Mouse (Mus musculus) liver, adult 2 months (tissue): ENCODE measurements around the gene Gm49398. TPM values are rescaled to one million over a fixed set of nuclear protein-coding genes. Genes with fewer than 3 reads are reported as not detected.
A peak's percentile ranks its signal among the peaks of the same experiment; 100 is the strongest.

Experiments
- DNase-seq: peaks from one replicate; pipeline ENCODE4 v3.0.0-alpha.2; 2011; ENCODE audit warnings: low read depth, low spot score; ENCODE audit errors: extremely low read depth
- H3K27ac ChIP-seq: fragments of 200-500 bp; replicated peaks from 2 replicates; pipeline ENCODE4 v1.5.1; 2012; ENCODE audit warnings: low read depth, mild to moderate bottlenecking, control low read depth, inconsistent platforms, low read length; ENCODE audit not compliant: insufficient read depth
- H3K27me3 ChIP-seq: fragments of 200-500 bp; 2 replicates; pipeline ENCODE4 v1.6.1; 2012; ENCODE audit warnings: mild to moderate bottlenecking, moderate library complexity, low read length, inconsistent platforms; ENCODE audit not compliant: control insufficient read depth, insufficient read depth
- H3K36me3 ChIP-seq: fragments of 200-500 bp; 2 replicates; pipeline ENCODE4 v1.6.1; 2012; ENCODE audit warnings: low read length, inconsistent platforms; ENCODE audit not compliant: control insufficient read depth, insufficient read depth
- H3K4me1 ChIP-seq: fragments of 200-500 bp; 2 replicates; pipeline ENCODE4 v1.6.1; 2011; ENCODE audit warnings: low read length; ENCODE audit not compliant: control insufficient read depth, insufficient read depth
- H3K4me3 ChIP-seq: fragments of 200-500 bp; 2 replicates; pipeline ENCODE4 v1.5.1; 2011; ENCODE audit warnings: low read depth, mild to moderate bottlenecking, control low read depth, low read length, moderate library complexity; ENCODE audit not compliant: insufficient read depth
- H3K79me2 ChIP-seq: fragments of 200-500 bp; 2 replicates; pipeline ENCODE4 v1.6.1; 2012; ENCODE audit warnings: inconsistent platforms, mild to moderate bottlenecking, low read length, moderate library complexity; ENCODE audit not compliant: control insufficient read depth, insufficient read depth
- H3K9ac ChIP-seq: fragments of 200-500 bp; 2 replicates; pipeline ENCODE4 v1.6.1; 2012; ENCODE audit warnings: low read depth, mild to moderate bottlenecking, control low read depth, inconsistent platforms, low read length
- CTCF ChIP-seq: fragments of 200-500 bp; IDR thresholded peaks from 2 replicates; pipeline ENCODE4 v1.5.1; 2011; ENCODE audit warnings: low read depth, low read length, control low read depth
- POLR2A ChIP-seq: fragments of 200-500 bp; IDR thresholded peaks from 2 replicates; pipeline ENCODE4 v1.6.1; 2011; ENCODE audit warnings: low read length, control low read depth; ENCODE audit not compliant: insufficient read depth; ENCODE audit errors: extremely low read depth
- WGBS: fragments of 180-500 bp; shearing (Covaris S2); methylation state at CpG from one replicate; pipeline ENCODE4 v1.1.7; 2018; 5-methylcytosine and 5-hydroxymethylcytosine counted together
- polyA plus RNA-seq: library from polyadenylated mRNA; depleted of rRNA; stranded (reverse); fragments of >200 nt; gene quantifications from 2 replicates; pipeline ENCODE4 v1.2.3, GENCODE M21; 2012; rRNA removed
- total RNA-seq: library from RNA; depleted of rRNA; stranded (reverse); fragments of >200 nt; gene quantifications from 2 replicates; pipeline ENCODE4 v1.2.3, GENCODE M21; 2014; rRNA removed

Gm49398 gene
- not detected in 2 replicates for total RNA-seq
- not detected in 2 replicates for polyA plus RNA-seq

DNA sequence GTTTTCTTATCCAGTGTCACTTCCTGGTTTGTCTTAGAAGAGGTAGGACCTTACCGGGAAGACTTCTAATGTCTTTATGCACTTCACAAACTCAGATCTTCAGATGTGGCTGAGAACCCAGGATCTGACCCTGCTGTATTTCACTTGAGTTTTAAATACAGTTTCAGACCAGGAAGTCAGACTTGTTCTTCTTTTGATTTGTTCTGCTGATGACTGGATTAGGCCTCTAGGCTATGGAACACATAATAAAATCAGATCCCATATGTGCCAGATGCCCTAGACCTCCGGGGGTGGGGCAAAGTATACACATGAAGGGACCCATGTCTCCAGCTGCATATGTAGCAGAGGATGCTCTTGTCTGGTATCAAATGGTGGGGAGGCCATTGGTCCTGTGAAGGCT, at the start of gene Gm49398:
Gene Gm49398 (minus strand): TSS at position 101 of the 400 bp plus-strand sequence.
- no peak for DNase-seq
- no peaks in the 10 kb centered on the region for H3K27me3 ChIP-seq
- H3K36me3 ChIP-seq: no peaks in the 10 kb centered on the region
- H3K27ac ChIP-seq: no peak within 1 kb of the TSS
- no peaks in the 10 kb centered on the region for H3K79me2 ChIP-seq
- H3K4me3 ChIP-seq: no peak within 1 kb of the TSS
- no peak within 1 kb of the TSS for H3K9ac ChIP-seq
- WGBS: 81% methylated on average over 2 of the region's 2 CpGs
- H3K4me1 ChIP-seq: no peaks in the 10 kb centered on the region
- TF ChIP-seq POLR2A: no peak
- no peak for TF ChIP-seq CTCF

DNA sequence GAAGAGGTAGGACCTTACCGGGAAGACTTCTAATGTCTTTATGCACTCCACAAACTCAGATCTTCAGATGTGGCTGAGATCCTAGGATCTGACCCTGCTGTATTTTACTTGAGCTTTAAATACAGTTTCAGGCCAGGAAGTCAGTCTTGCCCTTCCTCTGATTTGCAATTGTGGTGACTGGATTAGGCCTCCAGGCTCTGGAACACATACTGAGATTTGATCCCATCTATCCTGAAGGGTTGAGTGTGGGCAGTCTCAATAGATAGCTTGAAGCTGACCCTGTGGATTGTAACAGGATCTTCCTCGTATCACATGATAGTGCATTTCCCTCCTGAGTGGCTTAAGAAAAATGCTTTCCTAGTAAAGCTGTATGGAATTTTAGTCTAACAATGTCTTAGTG, 33.4 kb downstream of the Gm49398 start, which contains the start of gene Cts8:
Gene Cts8 (minus strand): TSS at position 101 of the 400 bp plus-strand sequence.
- no peaks in the 10 kb centered on the region for H3K36me3 ChIP-seq
- H3K4me1 ChIP-seq: no peaks in the 10 kb centered on the region
- H3K79me2 ChIP-seq: no peaks in the 10 kb centered on the region
- no peak within 1 kb of the TSS for H3K4me3 ChIP-seq
- no peak within 1 kb of the TSS for H3K27ac ChIP-seq
- no peaks in the 10 kb centered on the region for H3K27me3 ChIP-seq
- H3K9ac ChIP-seq: no peak within 1 kb of the TSS
- WGBS: 85% methylated on average over 2 of the region's 2 CpGs
- no peak for DNase-seq
- TF ChIP-seq POLR2A: no peak
- no peak for TF ChIP-seq CTCF

DNA sequence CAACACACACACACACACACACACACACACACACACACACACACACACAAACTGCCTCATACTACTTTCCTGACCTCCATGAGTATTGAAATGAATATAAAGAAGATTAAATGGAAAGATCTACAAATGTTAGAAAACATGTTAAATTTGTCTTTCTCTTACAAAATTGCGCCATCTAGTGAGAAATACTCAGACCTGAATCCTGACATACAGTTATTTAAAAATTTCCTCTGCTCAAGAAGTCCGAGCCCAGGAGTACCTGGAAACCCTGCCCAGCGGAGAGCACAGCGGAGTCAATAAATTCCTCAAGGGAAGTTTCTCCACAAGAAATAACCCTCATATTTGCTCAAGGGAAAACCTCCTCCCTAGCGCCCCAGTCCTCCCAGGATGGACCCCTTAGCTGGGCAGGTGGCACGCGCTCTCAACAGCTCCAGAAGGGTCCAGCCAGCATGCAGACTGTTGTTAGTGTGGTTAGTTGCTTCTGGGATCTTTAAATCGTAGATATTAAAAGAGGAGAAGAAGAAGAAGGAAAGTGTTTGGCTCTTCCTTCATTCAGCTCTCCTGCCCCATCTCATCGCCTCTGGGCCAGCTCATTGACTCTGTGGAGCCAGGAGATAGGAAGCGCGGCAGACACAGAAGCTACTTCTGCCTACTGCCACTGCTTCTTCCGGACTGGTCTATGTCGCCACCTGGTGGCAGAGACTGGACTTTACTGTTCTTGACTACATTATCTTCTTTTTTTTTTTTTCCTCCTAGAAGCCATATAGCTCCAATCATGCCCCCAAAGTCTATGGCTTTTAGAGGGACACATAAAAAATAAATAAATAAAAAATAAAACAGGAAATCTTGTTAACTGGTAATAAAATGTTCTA, 47.3 kb downstream of the Gm49398 start:
- WGBS: 48% methylated on average over 13 of the region's 13 CpGs
- Histone ChIP-seq H3K79me2 (no peaks in the 10 kb centered on the region), H3K27ac (no peak overlapping the region), H3K27me3 (no peaks in the 10 kb centered on the region), H3K36me3 (no peaks in the 10 kb centered on the region), H3K9ac (no peak overlapping the region), H3K4me1 (no peaks in the 10 kb centered on the region), H3K4me3 (no peak overlapping the region)
- TF ChIP-seq CTCF (peak; percentile 76), POLR2A (no peak)
- peak; percentile 40 for DNase-seq

DNA sequence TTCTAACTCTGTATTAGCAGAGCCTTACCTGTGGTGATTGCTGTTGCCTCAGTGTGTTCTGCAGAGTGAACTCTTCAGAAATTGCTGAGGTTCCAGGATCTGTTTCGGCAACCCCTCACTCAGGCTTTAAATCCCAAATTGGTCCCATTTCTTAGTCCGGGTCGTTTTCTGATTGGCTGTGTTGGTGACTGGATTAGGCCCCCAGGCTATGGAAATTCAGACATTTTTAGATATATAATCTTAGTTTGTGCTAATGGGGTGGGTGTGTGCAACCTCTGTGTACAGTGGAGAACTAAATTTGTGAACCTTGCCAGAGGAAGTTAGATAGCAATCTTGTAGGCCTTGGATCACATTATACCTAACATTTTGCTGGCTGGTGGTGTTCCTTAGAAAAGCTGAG, 85.3 kb downstream of the Gm49398 start, which contains the start of gene Cts6:
Gene Cts6 (minus strand): TSS at position 101 of the 400 bp plus-strand sequence.
- TF ChIP-seq CTCF (no peak), POLR2A (no peak)
- 75% methylated on average over 3 of the region's 3 CpGs for WGBS

More for the DNA sequence above, 85.3 kb downstream of the Gm49398 start, which contains the start of gene Cts6:
- no peaks in the 10 kb centered on the region for H3K36me3 ChIP-seq
- H3K27me3 ChIP-seq: no peaks in the 10 kb centered on the region
- H3K27ac ChIP-seq: no peak within 1 kb of the TSS
- DNase-seq: no peak
- no peak within 1 kb of the TSS for H3K4me3 ChIP-seq
- no peak within 1 kb of the TSS for H3K9ac ChIP-seq
- H3K4me1 ChIP-seq: no peaks in the 10 kb centered on the region
- no peaks in the 10 kb centered on the region for H3K79me2 ChIP-seq

Other genes starting within 250 kb of the Gm49398 start
- not detected in 2 replicates for gene Ctsq, start 248.2 kb downstream of the Gm49398 start, total RNA-seq
- gene Ctsq, start 248.2 kb downstream of the Gm49398 start, polyA plus RNA-seq: not detected in 2 replicates
- gene Ctsr, start 124.6 kb downstream of the Gm49398 start, total RNA-seq: not detected in 2 replicates
- gene Ctsr, start 124.6 kb downstream of the Gm49398 start, polyA plus RNA-seq: not detected in 2 replicates
- not detected in 2 replicates for gene Cts6, start 85.4 kb downstream of the Gm49398 start, total RNA-seq
- not detected in 2 replicates for gene Cts6, start 85.4 kb downstream of the Gm49398 start, polyA plus RNA-seq
- not detected in 2 replicates for gene Cts8, start 33.5 kb downstream of the Gm49398 start, total RNA-seq
- gene Cts8, start 33.5 kb downstream of the Gm49398 start, polyA plus RNA-seq: not detected in 2 replicates
- not detected in 2 replicates for gene Cts7, start 69.4 kb upstream of the Gm49398 start, total RNA-seq
- gene Cts7, start 69.4 kb upstream of the Gm49398 start, polyA plus RNA-seq: not detected in 2 replicates